Mouse (Mus musculus) cerebellum, postnatal 10 days (tissue): ENCODE measurements around the gene Coq2.

Experiments
- DNase-seq, 2 experiments: peaks; one replicate each; pipeline ENCODE4 v3.0.0; 2021; ENCODE audit warnings: mixed read lengths in 2 of 2

Coq2 gene

GRCm38 (mm10) chr5:100674711-100675376 is at the start of gene Coq2:
Gene Coq2, minus strand, starts transcription at chr5:100675140.
- DNase-seq: peak; percentile 86 to 91

DNA sequence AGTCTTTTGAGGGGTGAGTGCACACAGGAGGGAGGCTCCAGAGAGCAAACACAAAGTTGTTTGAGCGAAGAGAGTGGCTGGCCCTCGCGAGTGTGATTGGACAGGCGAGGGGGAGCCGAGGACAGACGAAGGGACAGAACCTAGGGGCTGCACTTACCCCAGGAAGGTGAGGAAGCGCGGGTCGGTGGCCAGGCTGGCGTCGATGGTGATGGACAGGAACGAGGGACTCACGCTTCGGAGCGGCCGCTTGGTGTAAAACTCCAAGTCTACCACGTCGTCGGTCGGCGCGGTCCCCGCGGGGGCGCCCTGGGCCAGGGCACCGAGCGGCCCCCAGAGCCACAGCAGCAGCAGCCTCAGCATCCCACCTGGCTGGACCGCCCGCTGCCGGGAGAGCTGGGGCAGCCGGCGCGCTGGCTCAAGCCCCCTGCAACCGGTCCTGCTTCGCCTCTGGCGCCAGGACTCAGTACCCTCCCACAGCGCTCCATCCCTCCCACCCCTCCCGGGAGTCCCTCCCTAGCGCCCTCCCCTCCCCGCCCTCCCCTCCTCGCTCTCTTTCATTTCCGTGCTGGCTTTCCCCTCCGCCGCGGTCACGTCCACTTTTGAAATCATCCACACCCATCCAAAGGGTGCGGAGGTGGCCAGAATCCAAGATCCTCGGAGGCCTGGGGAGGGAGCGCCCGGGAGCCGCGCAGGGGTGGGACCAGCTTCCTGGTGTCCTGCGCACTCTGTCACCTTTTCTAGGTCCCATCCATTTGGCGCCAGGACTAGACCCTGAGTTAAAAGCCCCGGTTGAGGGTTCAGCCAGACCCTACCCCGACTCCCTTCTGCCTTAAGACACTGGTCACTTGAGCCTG is 44.5 kb upstream of the Coq2 start, which contains the start of gene Hpse:
Gene Hpse (minus strand): TSS at position 482 of the 854 bp plus-strand sequence.
- DNase-seq: peak; percentile 34 to 37

DNA sequence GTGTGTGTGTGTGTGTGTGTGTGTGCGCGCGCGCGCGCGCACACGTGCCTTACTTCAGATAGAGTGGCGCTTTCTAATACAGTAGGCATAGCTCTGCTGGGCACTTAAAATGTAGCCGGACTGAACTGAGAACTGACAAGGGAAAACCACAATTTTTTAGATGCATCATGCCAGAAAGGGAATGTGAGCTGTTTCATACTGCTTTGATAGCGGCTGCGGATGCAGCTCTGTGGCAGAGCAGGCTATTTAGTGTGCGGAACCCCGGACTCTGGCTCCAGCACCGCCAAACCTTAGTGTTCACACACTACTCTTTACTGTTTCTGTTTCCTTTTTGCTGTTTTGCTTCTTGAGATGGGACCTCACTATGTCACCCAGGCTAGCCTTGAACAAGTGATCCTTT is 41.8 kb upstream of the Coq2 start:
- DNase-seq: no peak

DNA sequence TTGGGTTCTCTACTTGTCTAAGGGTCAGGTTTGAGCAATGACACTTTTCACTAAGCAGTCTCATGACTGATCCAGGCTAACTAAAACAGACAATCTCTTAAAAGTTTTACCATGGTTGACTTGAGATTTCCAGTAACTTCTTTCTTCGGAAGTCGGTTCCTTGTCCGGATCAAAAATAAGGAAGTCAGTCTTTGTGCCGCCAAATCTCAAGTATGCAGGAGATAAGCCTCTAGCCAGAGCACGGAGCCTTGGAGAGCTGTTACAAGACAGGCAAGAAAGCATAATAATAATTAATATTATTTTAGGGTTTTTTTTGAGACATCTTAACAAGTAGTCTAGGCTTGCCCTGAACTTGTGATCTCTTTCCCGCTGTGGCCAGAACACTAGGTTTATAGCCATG is 36.3 kb upstream of the Coq2 start:
- no peak for DNase-seq

- peak; percentile 43 to 60 for DNase-seq
Measured at GRCm38 (mm10) chr5:100710012-100710411, 35.1 kb upstream of the Coq2 start.

DNA sequence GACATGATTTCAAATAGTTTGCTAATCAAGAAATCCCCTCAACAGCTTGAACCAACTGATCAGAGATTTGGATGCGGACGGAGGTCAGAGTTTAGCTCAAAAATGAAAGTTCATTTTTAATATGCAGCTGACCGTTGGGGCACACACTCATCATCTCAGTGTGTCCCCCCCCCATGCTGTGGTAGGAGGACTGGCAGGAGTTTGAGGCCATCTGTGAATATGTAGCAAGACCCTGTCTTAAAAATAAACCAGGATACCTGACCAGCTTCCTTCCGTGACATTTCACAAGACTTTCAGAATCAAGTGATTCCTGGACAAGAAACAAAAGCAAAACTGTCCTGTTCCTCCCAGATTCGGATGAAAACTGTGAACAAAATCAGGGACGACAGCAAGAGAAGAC is 34.1 kb upstream of the Coq2 start:
- no peak for DNase-seq

- DNase-seq: peak in 1 of 2 experiments; percentile 9
Measured at GRCm38 (mm10) chr5:100706675-100707074, 31.7 kb upstream of the Coq2 start.

DNA sequence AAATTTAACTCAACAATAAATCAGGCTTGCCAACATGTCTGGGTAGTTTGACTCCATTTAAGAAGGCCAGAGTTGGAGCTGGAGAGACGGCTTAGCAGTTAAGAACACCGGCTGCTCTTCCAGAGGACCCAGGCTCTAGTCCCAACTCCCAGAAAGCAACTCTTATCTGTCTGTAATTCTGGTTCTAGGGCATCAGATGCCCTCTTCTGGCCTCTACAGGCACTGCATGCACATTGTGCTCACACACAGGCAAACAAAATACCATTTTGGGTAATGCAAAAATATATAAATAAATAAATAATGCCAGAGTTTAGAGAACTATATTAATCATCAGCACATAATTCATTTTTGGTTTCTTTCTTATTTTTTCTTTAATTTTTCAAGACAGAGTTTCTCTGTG is 29.3 kb upstream of the Coq2 start:
- DNase-seq: no peak

- no peak for DNase-seq
Measured at GRCm38 (mm10) chr5:100702325-100702724, 27.4 kb upstream of the Coq2 start.

DNA sequence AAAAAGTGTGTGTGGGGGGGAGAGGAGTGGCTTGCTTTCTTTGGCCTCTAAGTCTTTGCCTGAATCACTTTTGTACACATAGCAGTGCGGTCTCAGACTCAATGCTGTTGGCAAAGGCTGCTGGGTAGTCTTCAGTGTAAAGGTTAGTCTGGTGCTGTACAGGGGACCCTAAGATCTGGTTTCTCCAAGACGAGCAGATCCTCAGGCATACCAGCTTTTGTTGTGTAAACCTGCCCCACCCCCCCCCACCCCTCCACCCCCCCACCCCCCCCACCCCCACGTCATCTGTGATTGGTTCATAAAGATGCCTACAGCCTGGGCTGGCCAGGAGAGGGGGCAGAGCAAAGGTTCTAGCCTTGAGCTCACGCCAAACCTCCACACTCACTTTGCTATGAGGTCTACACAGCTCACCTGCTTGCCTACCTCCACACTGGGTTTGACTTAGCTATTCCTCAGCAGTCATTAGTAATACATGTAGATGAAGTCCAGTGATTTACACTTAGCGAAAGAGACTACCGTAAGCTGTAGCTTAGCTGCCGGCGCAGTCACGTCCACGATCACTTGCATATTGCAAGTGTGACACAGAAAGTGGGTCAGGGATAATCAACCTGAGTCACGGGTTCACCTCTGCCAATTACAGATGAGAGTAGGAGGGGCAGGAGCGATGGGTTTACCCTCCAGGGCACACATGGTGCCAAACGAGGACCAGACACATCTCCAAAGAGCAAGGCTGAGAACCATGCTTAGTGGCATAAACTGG is 26.1 kb upstream of the Coq2 start:
- no peak for DNase-seq

DNA sequence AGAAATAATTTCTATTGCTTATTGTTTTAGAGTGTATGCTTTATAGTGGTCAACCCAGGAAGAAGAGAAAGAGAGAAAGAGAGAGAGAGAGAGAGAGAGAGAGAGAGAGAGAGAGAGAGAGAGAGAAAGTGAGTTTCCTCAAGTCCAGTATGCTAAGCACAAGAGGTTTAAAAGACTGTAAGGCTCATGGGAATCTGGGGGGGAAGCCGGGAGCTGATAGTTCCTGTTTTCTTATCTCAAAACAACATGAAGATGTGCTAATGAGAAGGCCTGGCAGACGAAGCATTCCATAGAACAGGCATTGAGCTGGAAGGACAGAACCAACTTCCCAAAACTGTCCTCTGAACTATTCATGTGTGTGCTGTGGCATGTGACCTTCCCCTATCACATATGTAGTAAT is 22.9 kb upstream of the Coq2 start:
- no peak for DNase-seq

GRCm38 (mm10) chr5:100697398-100697797 is 22.5 kb upstream of the Coq2 start:
- no peak for DNase-seq

DNA sequence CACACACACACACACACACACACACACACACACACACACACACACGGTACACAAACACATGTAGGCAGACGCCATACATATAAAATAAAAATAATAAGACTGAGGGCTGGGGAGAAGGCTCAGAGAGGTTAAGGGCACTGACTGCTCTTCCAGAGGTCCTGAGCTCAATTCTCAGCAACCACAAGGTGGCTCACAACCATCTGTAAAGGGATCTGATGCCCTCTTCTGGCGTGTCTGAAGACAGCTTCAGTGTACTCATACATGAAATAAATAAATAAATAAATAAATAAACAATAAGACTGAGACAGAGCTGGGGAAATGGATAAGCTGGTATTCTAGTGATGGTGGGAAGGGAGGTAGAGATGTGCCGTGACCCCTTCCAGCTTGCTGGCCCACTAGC is 10.7 kb upstream of the Coq2 start:
- no peak for DNase-seq

- no peak for DNase-seq
Measured at GRCm38 (mm10) chr5:100680542-100680933, 5.6 kb upstream of the Coq2 start.

GRCm38 (mm10) chr5:100679911-100680541 is 5.1 kb upstream of the Coq2 start:
- no peak for DNase-seq

- DNase-seq: peak; percentile 95 to 96
Measured at GRCm38 (mm10) chr5:100673745-100674486, 1.0 kb downstream of the Coq2 start.

GRCm38 (mm10) chr5:100672403-100672802 is 2.5 kb downstream of the Coq2 start:
- no peak for DNase-seq

GRCm38 (mm10) chr5:100671897-100672296 is 3.0 kb downstream of the Coq2 start:
- no peak for DNase-seq

DNA sequence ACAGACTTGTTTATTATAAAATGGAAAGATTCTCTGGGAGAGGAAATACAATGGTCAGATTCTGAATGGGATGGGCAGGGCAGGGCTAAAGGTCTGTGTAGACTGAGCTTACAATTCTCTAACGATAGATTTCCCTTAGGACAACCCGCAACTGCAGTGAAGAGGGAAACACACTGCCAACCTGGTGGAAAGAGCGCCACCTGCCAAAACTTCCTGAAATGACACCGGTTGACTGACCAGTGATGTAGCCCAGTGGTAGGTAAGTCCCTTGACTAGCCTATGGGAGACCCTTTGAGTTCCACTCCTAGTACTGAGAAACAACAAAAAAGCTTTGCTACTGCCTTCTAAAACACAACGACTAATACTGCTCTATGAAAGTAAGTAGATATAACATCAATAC is 3.5 kb downstream of the Coq2 start:
- DNase-seq: peak; percentile 71 to 77

DNA sequence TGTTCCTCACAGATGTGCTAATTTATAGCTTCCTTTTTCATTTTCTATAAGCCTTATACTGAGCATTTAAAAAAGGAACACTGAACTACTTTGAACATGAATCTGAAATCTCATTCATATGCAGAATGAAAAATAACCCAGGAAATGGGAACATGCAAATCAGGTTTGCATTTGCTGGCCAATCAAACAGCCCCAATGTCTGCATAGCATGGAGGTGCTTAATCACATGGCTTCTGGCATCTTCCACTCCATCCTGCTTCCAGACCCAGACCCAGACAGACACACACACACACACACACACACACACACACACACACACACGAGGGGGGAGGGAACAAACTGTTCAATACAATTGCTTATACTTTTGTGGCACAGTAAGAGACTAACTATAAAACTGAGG is 8.0 kb downstream of the Coq2 start:
- DNase-seq: no peak

- DNase-seq: peak; percentile 42 to 53
Measured at GRCm38 (mm10) chr5:100663854-100664253, 11.1 kb downstream of the Coq2 start.

DNA sequence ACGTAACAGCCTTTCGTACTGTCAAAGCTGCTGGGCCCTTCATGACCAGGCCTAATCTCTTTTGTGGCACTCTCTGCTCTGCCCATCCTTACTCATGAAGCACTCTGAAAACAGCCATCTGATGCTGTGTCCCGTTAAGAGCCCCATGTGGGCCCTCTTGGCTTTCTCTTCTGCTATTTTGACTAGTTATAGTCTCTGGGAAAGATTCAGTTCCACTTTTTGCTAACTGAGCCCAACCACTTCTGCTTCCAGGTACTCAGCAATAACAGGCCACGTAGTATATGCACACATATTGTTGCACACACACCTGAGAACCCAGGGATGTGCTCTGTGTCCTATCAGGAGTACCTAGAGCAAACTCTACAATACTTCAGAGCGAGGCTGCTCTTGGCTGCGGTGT is 11.9 kb downstream of the Coq2 start:
- DNase-seq: no peak
